Mouse (Mus musculus): ENCODE measurements around the gene Lsp1.

Gene Lsp1

GRCm38 (mm10) chr7:142507453-142507852 lies 46.8 kb downstream of the Lsp1 start:
- no peak for DNase-seq

GRCm38 (mm10) chr7:142509518-142509917 lies 48.9 kb downstream of the Lsp1 start:
- DNase-seq, result no peak

- DNase-seq, result no peak
These were observed 49.6 kb downstream of the Lsp1 start for GRCm38 (mm10) chr7:142510021-142510777.

- DNase-seq, result no peak
These were observed 53.4 kb downstream of the Lsp1 start for GRCm38 (mm10) chr7:142514048-142514447.

GRCm38 (mm10) chr7:142516221-142516978 lies 55.8 kb downstream of the Lsp1 start:
- DNase-seq, result no peak

GRCm38 (mm10) chr7:142517531-142517930 lies 56.9 kb downstream of the Lsp1 start:
- DNase-seq, result no peak

DNA sequence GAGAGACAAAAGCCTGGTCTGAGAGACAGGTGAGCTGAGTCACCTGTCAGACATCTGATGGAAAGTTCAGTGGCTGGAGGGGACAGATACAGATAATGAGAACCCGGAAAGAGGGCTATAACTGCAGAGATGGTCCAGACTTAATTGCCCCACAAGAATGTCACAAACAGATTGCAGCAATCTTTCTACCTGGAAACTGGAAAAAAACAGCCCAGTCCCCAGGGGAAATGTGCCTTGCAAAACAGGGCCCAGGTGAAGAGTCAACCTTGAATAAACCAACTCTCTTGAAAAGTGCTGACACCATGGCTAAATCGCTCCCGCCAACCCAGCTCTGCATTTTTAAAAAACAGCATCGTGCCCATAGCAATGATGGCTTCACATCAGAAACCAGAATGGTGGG lies 59.7 kb downstream of the Lsp1 start:
- DNase-seq, result no peak

DNA sequence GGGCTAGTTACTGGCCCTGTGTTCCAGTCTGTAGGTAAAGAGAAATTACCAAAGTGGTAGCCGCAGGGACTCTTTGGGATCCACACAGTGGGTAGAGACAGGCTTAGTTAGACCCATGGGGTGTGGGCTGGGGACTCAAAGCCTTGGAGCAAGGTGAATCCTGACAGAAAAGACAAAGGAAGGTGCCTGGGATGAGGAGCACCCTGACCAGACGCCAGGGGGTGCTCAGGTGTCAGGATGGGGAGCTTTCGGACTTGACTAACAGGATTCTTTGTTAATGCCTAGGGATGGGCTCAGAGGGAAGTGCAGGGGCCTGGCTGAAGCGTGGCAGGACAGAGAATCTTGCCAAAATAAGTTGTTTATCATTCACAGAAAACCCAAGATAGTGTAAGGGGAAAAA lies 61.7 kb downstream of the Lsp1 start:
- peak in 1 of 2 experiments; percentile 12 for DNase-seq

GRCm38 (mm10) chr7:142523200-142523990 lies 62.8 kb downstream of the Lsp1 start:
- no peak for DNase-seq

DNA sequence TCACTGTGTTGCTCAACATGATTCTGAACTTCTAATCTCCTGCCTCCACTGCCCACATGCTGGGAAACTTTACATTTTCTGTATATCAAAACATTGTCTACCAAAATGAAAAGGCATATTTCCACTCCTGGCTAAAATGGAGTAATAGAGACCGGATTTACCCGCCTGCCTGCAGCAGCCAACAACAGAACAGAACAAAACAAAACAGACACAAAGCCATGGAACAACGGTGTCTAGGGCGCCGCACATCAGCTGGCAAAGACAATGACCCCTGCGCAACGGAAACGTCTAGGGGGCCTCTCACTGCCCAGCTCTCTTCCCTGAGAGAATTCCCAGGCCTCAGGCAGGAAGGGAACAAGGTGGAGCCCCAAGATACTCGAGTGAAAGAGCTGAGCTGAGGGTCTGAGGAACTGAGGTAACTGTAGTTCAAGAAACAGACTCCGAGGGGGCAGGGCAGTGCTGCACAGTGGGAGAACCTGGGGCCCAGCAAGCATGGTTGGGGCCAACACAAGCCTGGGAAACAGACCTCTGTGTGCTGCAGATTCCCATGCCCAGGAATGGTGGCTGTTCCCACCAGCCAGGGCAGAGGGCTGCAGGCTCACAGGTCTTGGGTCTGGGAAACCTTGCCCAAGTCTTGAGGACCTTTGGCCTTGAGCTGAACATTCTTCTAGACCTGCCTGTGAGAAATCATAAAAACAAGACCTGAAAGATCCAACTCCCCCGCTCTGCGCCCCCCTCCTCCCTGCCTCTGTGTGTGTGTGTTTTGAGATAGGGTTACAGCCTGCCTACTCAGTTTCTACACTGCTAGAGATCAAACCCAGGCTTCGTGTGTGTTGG lies 65.0 kb downstream of the Lsp1 start:
- DNase-seq, result no peak

DNA sequence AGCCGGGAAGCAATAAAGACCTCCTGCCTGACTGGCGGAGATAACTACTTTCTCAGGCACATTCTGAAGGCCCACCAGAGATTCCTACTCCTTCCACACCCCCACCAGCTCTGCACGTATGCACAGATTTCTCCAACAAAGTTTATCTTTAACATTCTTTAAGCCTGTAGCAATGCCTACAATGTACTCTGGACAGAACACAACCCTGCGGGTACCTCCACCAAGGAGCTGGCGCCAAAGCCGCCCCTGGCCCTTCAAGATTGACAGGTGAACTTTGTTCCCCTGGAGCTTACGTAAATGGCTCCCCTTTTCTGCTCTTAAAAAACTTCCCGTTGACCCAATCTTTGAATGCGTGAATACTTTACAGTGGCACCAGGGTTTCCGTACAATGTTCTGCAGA lies 68.7 kb downstream of the Lsp1 start:
- no peak for DNase-seq

GRCm38 (mm10) chr7:142531973-142532521 lies 71.4 kb downstream of the Lsp1 start:
- no peak for DNase-seq

GRCm38 (mm10) chr7:142532671-142533058 lies 72.1 kb downstream of the Lsp1 start, which contains the start of gene Mrpl23:
Gene Mrpl23 (plus strand): TSS chr7:142532686.
- no peak for DNase-seq

GRCm38 (mm10) chr7:142533059-142533855 lies 72.6 kb downstream of the Lsp1 start:
- DNase-seq, result peak; percentile 83 to 87

- DNase-seq, result no peak
These were observed 74.5 kb downstream of the Lsp1 start for GRCm38 (mm10) chr7:142535116-142535515.

DNA sequence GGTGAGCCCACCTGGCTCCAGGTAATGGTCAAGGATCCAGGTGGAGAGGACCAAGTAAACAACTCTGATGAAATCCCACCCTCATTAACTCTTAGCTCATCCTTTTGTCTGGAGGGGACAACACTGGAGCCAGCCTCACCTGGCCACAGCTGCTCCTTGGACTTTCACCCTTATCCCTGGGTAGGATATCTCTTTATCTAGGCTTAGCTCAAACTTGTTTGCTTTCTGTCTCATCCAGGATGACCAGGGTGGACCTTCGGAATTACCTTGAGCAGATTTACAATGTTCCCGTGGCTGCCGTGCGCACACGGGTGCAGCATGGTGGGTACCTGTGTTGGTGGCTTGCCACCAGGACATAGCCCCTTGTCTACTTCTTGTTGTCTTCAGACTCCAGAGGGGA lies 75.2 kb downstream of the Lsp1 start:
- DNase-seq, result no peak

GRCm38 (mm10) chr7:142537181-142537580 lies 76.6 kb downstream of the Lsp1 start:
- no peak for DNase-seq

GRCm38 (mm10) chr7:142537879-142538278 lies 77.3 kb downstream of the Lsp1 start:
- DNase-seq, result peak; percentile 21 to 24

DNA sequence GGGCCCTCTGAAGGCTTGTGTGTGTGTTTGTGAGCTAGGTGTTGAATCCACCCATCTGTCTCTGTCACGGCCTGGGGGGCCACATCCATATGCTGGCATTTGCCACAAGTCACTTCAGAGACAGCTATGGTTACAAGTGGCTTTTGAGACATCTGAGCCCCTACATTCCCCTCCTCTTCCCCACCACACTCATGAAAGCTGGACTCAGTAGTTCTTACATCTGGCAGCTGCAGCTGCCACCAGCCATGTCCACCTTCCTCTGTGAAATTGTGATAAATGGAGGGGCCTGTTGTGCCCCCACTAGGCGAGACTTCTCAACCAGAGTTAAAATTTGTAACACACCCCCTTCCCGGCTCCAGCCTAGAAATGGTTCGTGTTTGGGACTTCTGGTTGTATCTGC lies 77.7 kb downstream of the Lsp1 start:
- DNase-seq, result no peak

DNA sequence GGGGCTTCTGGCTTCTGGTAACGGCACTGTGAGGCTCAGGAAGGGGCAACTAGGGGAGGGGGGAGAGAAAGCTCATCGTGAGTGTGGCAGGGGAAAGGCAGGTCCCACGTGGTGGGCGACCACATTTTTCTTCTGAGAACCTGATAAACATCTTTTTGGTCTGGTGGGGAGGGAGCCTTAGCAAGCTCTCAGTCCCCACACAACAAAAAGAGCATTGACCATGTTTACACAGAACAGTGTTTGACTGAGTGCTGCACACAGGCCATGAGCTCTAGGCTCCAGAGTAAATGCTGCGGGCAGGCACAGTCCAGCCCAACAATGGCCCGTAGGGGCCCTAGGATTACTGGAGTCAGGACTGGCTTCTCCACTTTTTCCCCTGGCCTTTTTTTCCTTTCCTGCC lies 78.2 kb downstream of the Lsp1 start:
- DNase-seq, result no peak

GRCm38 (mm10) chr7:142539828-142540227 lies 79.2 kb downstream of the Lsp1 start:
- no peak for DNase-seq

All from lung, adult 18-20 months (tissue).